Mouse (Mus musculus): ENCODE measurements at regions not wholly inside any gene's neighbourhood (a gene's known extent, or its start where the extent isn't known, plus 50 kb on each side); places are given as distances from the start of the nearest gene placed in this dataset.

GRCm38 (mm10) chr12:110220516-110220915 is 58.4 kb upstream of the Dio3 start:
- DNase-seq (ENCODE audit: low read depth, low spot score): no peak

GRCm38 (mm10) chr12:110221184-110221583 is 57.7 kb upstream of the Dio3 start:
- DNase-seq (ENCODE audit: low read depth, low spot score): no peak

- no peak for DNase-seq (ENCODE audit: low read depth, low spot score)
Measured at GRCm38 (mm10) chr12:110221679-110222078, 57.2 kb upstream of the Dio3 start.

- DNase-seq (ENCODE audit: low read depth, low spot score): no peak
Measured at GRCm38 (mm10) chr12:110224250-110224649, 54.6 kb upstream of the Dio3 start.

GRCm38 (mm10) chr12:110228011-110228411 is 50.9 kb upstream of the Dio3 start:
- no peak for DNase-seq (ENCODE audit: low read depth, low spot score)

Data from 3T3-L1 (cell line).